Mouse (Mus musculus) embryonic fibroblast, embryonic 13.5 days (primary cell): Measurements from ENCODE around the gene M6pr. TPM values are rescaled to one million over a fixed set of nuclear protein-coding genes. Genes with fewer than 3 reads are reported as not detected.
"Not testable (repeated sequence)": the region's sequence is repeated elsewhere in the genome, so short reads cannot be mapped to it uniquely, and the experiment has no call there.

ENCODE experiments used
- H3K27ac ChIP-seq: 2 replicates; pipeline ENCODE4 v1.5.1; 2012; ENCODE audit warnings: low read length, control low read depth, inconsistent platforms; ENCODE audit not compliant: insufficient read depth
- H3K4me1 ChIP-seq: 2 replicates; pipeline ENCODE4 v1.6.1; 2011; ENCODE audit warnings: low read length; ENCODE audit not compliant: control insufficient read depth, insufficient read depth
- H3K4me3 ChIP-seq: 2 replicates; pipeline ENCODE4 v1.5.1; 2011; ENCODE audit warnings: mild to moderate bottlenecking, control low read depth, low read length; ENCODE audit not compliant: insufficient read depth
- CTCF ChIP-seq: IDR thresholded peaks from 2 replicates; pipeline ENCODE4 v1.5.1; 2011; ENCODE audit warnings: mild to moderate bottlenecking, control low read depth, low read length, moderate library complexity, borderline replicate concordance; ENCODE audit not compliant: insufficient read depth
- POLR2A ChIP-seq: IDR thresholded peaks from 2 replicates; pipeline ENCODE4 v1.6.1; 2011; ENCODE audit warnings: low read depth, mild to moderate bottlenecking, control low read depth, low read length, moderate library complexity
- polyA plus RNA-seq: library from polyadenylated mRNA; stranded (reverse); fragments of >200 nt; gene quantifications from 2 replicates; pipeline ENCODE4 v1.2.4, GENCODE M21; 2011; ENCODE audit warnings: low read depth; ENCODE audit not compliant: missing spikeins, insufficient read length

Gene M6pr
- polyA plus RNA-seq, 1 experiment = 136 TPM

DNA sequence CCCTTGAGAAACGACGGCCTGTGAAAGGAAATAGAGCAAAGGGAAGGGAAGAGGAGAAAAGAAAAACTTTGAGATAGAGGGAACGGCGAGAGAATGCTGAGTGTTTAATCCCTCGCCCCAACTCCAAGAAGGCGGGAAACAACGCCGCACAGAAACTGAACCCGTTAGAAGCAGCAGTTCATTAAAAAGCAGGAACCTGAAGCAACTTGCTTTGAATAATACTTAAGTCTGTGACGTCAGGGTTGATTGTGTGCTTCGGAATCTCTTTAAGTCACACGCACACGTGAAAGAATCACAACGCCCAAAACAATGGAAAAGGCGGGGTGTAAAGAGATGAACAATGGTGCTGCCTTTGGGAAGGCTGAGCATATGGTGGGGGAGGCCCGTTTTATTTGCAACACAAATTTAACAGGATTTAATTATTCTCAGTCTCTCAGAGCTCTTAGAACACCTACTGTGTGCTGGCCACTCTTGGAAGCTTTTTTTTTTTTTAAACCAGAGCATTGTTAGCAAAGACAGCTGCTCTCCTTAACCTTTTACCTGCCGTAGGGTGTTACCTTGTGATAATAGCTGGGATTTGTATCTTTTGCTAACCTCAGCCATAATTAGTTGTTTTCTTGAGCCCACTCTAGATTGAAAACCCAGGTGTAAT is 32.0 kb downstream of the M6pr start, which contains the start of gene Phc1:
TSS of gene Phc1 (minus strand) at position 213 of the 652 bp plus-strand sequence.
- TF ChIP-seq CTCF (no peak), POLR2A (no peak; the same call in 1 of the 2 replicates)
- peak within 1 kb of the TSS; percentile 56 for H3K27ac ChIP-seq
- H3K4me1 ChIP-seq = no peaks in the 10 kb centered on the region; the same call in none of the 2 replicates

GRCm38 (mm10) chr6:122341038-122341810 is 32.7 kb downstream of the M6pr start:
- H3K4me1 ChIP-seq = no peaks in the 10 kb centered on the region; the same call in none of the 2 replicates
- TF ChIP-seq POLR2A (no peak), CTCF (no peak)
- no peak overlapping the region for H3K27ac ChIP-seq
- H3K4me3 ChIP-seq = no peak overlapping the region

More for the DNA sequence above, 32.0 kb downstream of the M6pr start, which contains the start of gene Phc1:
- H3K4me3 ChIP-seq = peak within 1 kb of the TSS; percentile 93

- H3K4me1 ChIP-seq = no peaks in the 10 kb centered on the region; the same call in none of the 2 replicates
These were observed 33.6 kb downstream of the M6pr start for GRCm38 (mm10) chr6:122342125-122342524.

GRCm38 (mm10) chr6:122343719-122344118 is 35.2 kb downstream of the M6pr start:
- Histone ChIP-seq H3K27ac (no peak overlapping the region), H3K4me3 (no peak overlapping the region), H3K4me1 (no peaks in the 10 kb centered on the region)
- TF ChIP-seq CTCF = no peak
- TF ChIP-seq POLR2A = no peak

More at GRCm38 (mm10) chr6:122342125-122342524, 33.6 kb downstream of the M6pr start:
- TF ChIP-seq POLR2A (no peak), CTCF (no peak)
- H3K4me3 ChIP-seq = no peak overlapping the region
- no peak overlapping the region for H3K27ac ChIP-seq

- H3K4me1 ChIP-seq = no peaks in the 10 kb centered on the region
- TF ChIP-seq CTCF (no peak), POLR2A (no peak)
- no peak overlapping the region for H3K27ac ChIP-seq
- H3K4me3 ChIP-seq = no peak overlapping the region
These were observed 36.0 kb downstream of the M6pr start for GRCm38 (mm10) chr6:122344386-122345116.

DNA sequence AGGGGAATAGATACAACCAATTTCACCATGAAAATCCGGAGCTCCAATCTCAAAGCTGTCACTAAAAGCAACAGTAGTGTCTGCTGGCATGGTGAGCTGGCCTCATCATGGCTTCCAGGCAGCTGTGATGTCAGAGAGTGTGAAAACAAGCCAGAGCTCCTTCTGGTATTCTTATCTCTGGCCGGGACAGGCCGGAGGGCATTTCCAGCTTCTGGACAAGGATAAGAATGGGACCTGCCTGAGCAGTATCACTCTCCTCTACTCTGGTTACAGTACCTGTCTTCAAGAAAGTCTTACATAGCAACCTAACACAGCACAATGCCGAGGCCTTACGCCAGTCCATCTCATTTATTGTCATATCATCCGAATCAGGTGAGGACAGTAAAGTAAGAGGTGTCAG is 37.2 kb downstream of the M6pr start:
- no peak overlapping the region for H3K27ac ChIP-seq
- H3K4me3 ChIP-seq = no peak overlapping the region
- no peaks in the 10 kb centered on the region for H3K4me1 ChIP-seq
- no peak for TF ChIP-seq POLR2A

GRCm38 (mm10) chr6:122346399-122346798 is 37.9 kb downstream of the M6pr start:
- Histone ChIP-seq H3K4me1 (no peaks in the 10 kb centered on the region), H3K27ac (no peak overlapping the region), H3K4me3 (no peak overlapping the region)
- TF ChIP-seq CTCF (no peak), POLR2A (no peak)

DNA sequence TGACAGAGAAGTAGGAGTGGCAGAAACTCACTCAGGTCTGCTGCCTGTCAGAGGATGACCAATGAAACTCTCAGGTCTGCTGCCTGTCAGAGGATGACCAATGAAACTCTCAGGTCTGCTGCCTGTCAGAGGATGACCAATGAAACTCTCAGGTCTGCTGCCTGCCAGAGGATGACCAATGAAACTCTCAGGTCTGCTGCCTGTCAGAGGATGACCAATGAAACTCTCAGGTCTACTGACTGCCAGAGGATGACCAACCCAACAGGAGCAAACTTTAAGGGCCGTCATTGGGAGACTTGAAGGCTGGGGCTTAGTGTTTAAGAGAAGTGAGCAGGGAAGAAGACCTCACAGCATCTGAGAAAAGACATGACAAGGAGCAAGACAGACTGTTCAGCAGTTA is 38.8 kb downstream of the M6pr start:
- not testable (repeated sequence) for H3K27ac ChIP-seq, H3K4me1 ChIP-seq, H3K4me3 ChIP-seq

DNA sequence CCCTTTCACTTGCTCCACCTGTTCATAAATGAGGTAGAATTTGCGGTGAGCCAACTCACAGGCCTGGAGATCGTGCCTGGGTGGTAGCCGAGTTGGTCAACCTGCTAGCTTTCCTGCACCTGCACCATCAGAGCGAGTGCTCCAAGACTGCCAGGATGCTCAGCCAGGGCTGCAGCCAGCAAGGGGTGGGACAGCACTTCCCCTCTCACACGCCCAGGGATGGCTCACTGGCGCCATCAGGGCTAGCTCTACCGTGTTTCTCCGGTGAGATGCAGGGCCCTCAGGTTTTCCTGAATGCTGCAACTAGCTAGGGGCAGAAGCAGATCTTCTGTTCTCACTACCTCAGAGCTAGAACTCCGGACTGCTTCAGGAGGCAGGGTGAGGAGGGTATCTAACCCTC is 47.4 kb downstream of the M6pr start:
- H3K4me1 ChIP-seq = no peaks in the 10 kb centered on the region
- no peak overlapping the region for H3K4me3 ChIP-seq
- H3K27ac ChIP-seq = no peak overlapping the region
- no peak for TF ChIP-seq POLR2A
- TF ChIP-seq CTCF = no peak

DNA sequence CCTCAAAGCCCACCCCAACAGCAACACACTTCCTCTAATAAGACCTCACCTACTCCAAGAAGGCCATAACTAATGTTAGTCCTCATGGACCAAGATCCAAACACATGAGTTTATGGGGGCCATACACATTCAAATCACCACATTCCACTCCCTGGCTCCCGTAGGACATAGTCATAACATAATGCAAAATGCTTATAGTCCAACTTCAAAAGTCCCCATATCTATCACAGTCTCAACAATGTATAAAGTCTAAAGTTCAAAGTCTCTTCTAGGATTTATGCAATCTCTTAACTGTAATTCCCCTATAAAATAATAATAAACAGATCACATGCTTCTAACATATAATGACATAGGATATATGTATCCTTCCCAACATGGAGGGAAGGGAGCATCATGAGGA is 48.6 kb downstream of the M6pr start:
- Histone ChIP-seq H3K4me3 (no peak overlapping the region), H3K4me1 (no peaks in the 10 kb centered on the region), H3K27ac (no peak overlapping the region)
- TF ChIP-seq POLR2A (no peak), CTCF (no peak)
